Mouse (Mus musculus): ENCODE results near the gene Sp6. TPM values are rescaled to one million over a fixed set of nuclear protein-coding genes. Genes with fewer than 3 reads are reported as not detected.

Sp6 gene
- polyA plus RNA-seq, 1 experiment: 8.5 TPM

DNA sequence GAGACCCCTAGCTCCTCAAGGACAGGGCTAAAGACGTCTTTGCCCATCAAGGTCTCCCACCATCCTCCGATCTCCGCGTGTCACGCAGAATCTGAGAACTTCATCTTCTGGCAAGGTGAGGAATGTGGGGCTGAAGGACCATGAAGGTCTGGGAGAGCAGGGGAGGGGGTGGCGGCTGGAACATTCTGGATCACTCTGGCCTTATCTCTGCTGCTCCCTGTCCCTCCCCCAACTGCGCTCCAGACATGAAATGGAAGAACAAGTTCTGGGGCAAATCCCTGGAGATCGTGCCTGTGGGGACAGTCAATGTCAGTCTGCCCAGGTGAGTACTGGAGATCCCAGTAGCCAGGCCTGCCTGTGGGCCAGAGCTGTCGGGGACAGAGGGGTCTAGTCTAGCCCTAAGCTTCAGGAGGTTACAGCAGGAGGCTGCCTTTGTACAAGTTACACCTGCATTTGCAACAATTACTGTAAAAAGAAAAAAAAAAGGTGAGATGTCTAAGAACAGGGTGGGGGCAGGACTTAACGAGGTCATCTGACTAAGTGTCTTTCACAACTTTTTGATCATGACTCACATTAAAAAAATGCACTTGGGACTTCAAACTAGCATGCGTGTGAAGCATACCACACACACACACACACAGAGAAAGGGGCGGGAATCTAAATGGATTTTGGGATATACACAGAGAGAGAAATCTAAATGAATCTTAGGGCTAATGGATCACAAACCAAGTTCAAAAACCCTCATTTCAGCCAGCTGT lies 52.5 kb downstream of the Sp6 start:
- 81% methylated on average over 12 of the region's 12 CpGs for WGBS
- DNase-seq: no peak
- TF ChIP-seq CTCF (IDR thresholded peaks at IDR 0.05; ENCODE audit: insufficient read depth, low read length) (no peak), POLR2A (IDR thresholded peaks at IDR 0.05; ENCODE audit: borderline replicate concordance, extremely low read depth, low read depth, low read length) (no peak)
- Histone ChIP-seq H3K4me3 (replicated peaks; ENCODE audit: extremely low read depth, low read depth, low read length) (no peak overlapping the region), H3K4me1 (ENCODE audit: control insufficient read depth, insufficient read depth, low read length) (no peaks in the 10 kb centered on the region)

- TF ChIP-seq POLR2A (IDR thresholded peaks at IDR 0.05; ENCODE audit: borderline replicate concordance, extremely low read depth, low read depth, low read length): no peak
- TF ChIP-seq CTCF (IDR thresholded peaks at IDR 0.05; ENCODE audit: insufficient read depth, low read length): no peak
Measured at GRCm38 (mm10) chr11:97066656-97067360, 53.6 kb downstream of the Sp6 start.

DNA sequence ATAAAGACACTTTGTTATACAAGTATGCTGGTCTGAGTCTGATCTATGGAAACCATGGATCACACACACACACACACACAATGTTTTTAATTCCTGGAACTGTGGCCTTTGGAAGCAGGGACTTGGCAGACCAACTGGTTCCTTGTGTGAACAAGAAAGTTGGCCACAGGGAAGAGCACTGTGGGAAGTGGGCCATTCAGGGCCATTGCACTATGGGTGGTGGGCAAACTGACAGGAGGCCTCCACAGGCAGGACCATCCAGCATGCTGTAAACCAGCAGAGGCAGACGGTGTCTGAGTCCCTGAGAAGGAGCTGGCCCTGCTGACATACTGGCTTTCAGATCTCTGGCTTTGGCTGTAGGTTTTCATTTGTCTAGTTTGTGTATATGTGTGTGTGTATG lies 56.1 kb downstream of the Sp6 start:
- Histone ChIP-seq H3K4me1 (ENCODE audit: control insufficient read depth, insufficient read depth, low read length) (no peaks in the 10 kb centered on the region), H3K4me3 (replicated peaks; ENCODE audit: extremely low read depth, low read depth, low read length) (no peak overlapping the region)
- no peak for TF ChIP-seq POLR2A (IDR thresholded peaks at IDR 0.05; ENCODE audit: borderline replicate concordance, extremely low read depth, low read depth, low read length)
- no peak for TF ChIP-seq CTCF (IDR thresholded peaks at IDR 0.05; ENCODE audit: insufficient read depth, low read length)
- 64% methylated on average over 1 of the region's 1 CpGs for WGBS
- DNase-seq: no peak

More at GRCm38 (mm10) chr11:97066656-97067360, 53.6 kb downstream of the Sp6 start:
- 65% methylated on average over 22 of the region's 22 CpGs for WGBS
- no peaks in the 10 kb centered on the region for H3K4me1 ChIP-seq (ENCODE audit: control insufficient read depth, insufficient read depth, low read length)
- H3K4me3 ChIP-seq (replicated peaks; ENCODE audit: extremely low read depth, low read depth, low read length): no peak overlapping the region
- no peak for DNase-seq

- no peaks in the 10 kb centered on the region for H3K4me1 ChIP-seq (ENCODE audit: control insufficient read depth, insufficient read depth, low read length)
- DNase-seq: no peak
- H3K4me3 ChIP-seq (replicated peaks; ENCODE audit: extremely low read depth, low read depth, low read length): no peak overlapping the region
- 54% methylated on average over 2 of the region's 2 CpGs for WGBS
- no peak for TF ChIP-seq CTCF (IDR thresholded peaks at IDR 0.05; ENCODE audit: insufficient read depth, low read length)
- no peak for TF ChIP-seq POLR2A (IDR thresholded peaks at IDR 0.05; ENCODE audit: borderline replicate concordance, extremely low read depth, low read depth, low read length)
Measured at GRCm38 (mm10) chr11:97069770-97070169, 56.6 kb downstream of the Sp6 start.

DNA sequence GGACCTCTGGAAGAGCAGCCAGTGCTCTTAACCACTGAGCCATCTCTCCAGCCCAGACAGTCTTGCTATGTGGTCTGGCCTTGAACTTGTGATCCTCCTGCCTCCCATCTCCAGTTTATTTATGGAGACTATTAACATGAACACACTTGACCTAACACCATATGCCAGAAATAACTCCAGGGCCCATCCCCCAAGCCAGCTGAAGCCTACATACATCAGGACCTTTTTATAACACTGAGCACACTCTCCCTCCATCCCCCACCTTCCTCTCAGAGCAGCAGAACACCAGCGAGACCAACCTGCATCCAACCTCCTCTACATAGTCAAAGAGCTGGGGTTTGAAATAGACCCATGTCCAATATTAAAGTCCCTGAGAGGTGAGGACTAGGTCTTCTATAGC lies 57.9 kb downstream of the Sp6 start:
- no peak for TF ChIP-seq CTCF (IDR thresholded peaks at IDR 0.05; ENCODE audit: insufficient read depth, low read length)
- no peak for TF ChIP-seq POLR2A (IDR thresholded peaks at IDR 0.05; ENCODE audit: borderline replicate concordance, extremely low read depth, low read depth, low read length)
- Histone ChIP-seq H3K4me3 (replicated peaks; ENCODE audit: extremely low read depth, low read depth, low read length) (no peak overlapping the region), H3K4me1 (ENCODE audit: control insufficient read depth, insufficient read depth, low read length) (no peaks in the 10 kb centered on the region)
- 45% methylated on average over 1 of the region's 1 CpGs for WGBS
- DNase-seq: no peak

- TF ChIP-seq CTCF (IDR thresholded peaks at IDR 0.05; ENCODE audit: insufficient read depth, low read length) (peak; percentile 45), POLR2A (IDR thresholded peaks at IDR 0.05; ENCODE audit: borderline replicate concordance, extremely low read depth, low read depth, low read length) (no peak)
- no peak for DNase-seq
- H3K4me3 ChIP-seq (replicated peaks; ENCODE audit: extremely low read depth, low read depth, low read length): no peak overlapping the region
- 25% methylated on average over 3 of the region's 3 CpGs for WGBS
- H3K4me1 ChIP-seq (ENCODE audit: control insufficient read depth, insufficient read depth, low read length): no peaks in the 10 kb centered on the region
Measured at GRCm38 (mm10) chr11:97072533-97072932, 59.3 kb downstream of the Sp6 start.

GRCm38 (mm10) chr11:97074235-97074634 lies 61.0 kb downstream of the Sp6 start:
- H3K4me1 ChIP-seq (ENCODE audit: control insufficient read depth, insufficient read depth, low read length): no peaks in the 10 kb centered on the region
- no peak for DNase-seq
- no peak for TF ChIP-seq POLR2A (IDR thresholded peaks at IDR 0.05; ENCODE audit: borderline replicate concordance, extremely low read depth, low read depth, low read length)
- TF ChIP-seq CTCF (IDR thresholded peaks at IDR 0.05; ENCODE audit: insufficient read depth, low read length): no peak
- 41% methylated on average over 8 of the region's 8 CpGs for WGBS
- H3K4me3 ChIP-seq (replicated peaks; ENCODE audit: extremely low read depth, low read depth, low read length): no peak overlapping the region

Other genes starting within 250 kb of the Sp6 start
- 23.5 and 26.8 TPM in 2 replicates for gene Snx11, start 235.8 kb upstream of the Sp6 start, polyA plus RNA-seq (2012; rRNA removed)
- gene Cbx1, start 224.3 kb upstream of the Sp6 start, polyA plus RNA-seq (2012; rRNA removed): 15.3 and 19.0 TPM in 2 replicates
- 225 and 264 TPM in 2 replicates for gene Nfe2l1, start 183.4 kb upstream of the Sp6 start, polyA plus RNA-seq (2012; rRNA removed)
- 39.7 and 44.8 TPM in 2 replicates for gene Copz2, start 163.5 kb upstream of the Sp6 start, polyA plus RNA-seq (2012; rRNA removed)
- 25.4 and 30.1 TPM in 2 replicates for gene Cdk5rap3, start 96.9 kb upstream of the Sp6 start, polyA plus RNA-seq (2012; rRNA removed)
- 56.2 and 69.8 TPM in 2 replicates for gene Prr15l, start 85.3 kb upstream of the Sp6 start, polyA plus RNA-seq (2012; rRNA removed)
- gene Pnpo, start 69.4 kb upstream of the Sp6 start, polyA plus RNA-seq (2012; rRNA removed): 20.7 and 24.0 TPM in 2 replicates
- 23.1 and 26.3 TPM in 2 replicates for gene Sp2, start 30.4 kb upstream of the Sp6 start, polyA plus RNA-seq (2012; rRNA removed)
- gene Scrn2, start 16.5 kb downstream of the Sp6 start, polyA plus RNA-seq (2012; rRNA removed): 16.2 and 20.2 TPM in 2 replicates
- 3.7 and 4.3 TPM in 2 replicates for gene Lrrc46, start 28.0 kb downstream of the Sp6 start, polyA plus RNA-seq (2012; rRNA removed)
- gene Mrpl10, start 28.2 kb downstream of the Sp6 start, polyA plus RNA-seq (2012; rRNA removed): 64.8 and 80.5 TPM in 2 replicates
- 15.7 and 18.1 TPM in 2 replicates for gene Osbpl7, start 37.2 kb downstream of the Sp6 start, polyA plus RNA-seq (2012; rRNA removed)
- gene Tbx21, start 101.9 kb downstream of the Sp6 start, polyA plus RNA-seq (2012; rRNA removed): 1.9 and 3.0 TPM in 2 replicates
- 55.8 and 85.1 TPM in 2 replicates for gene Tbkbp1, start 138.1 kb downstream of the Sp6 start, polyA plus RNA-seq (2012; rRNA removed)
- 18.7 and 32.0 TPM in 2 replicates for gene Kpnb1, start 174.5 kb downstream of the Sp6 start, polyA plus RNA-seq (2012; rRNA removed)